Mouse (Mus musculus): ENCODE results near the gene Gm30737. TPM values are rescaled to one million over a fixed set of nuclear protein-coding genes. Genes with fewer than 3 reads are reported as not detected.
"Not testable (repeated sequence)": the region's sequence is repeated elsewhere in the genome, so short reads cannot be mapped to it uniquely, and the experiment has no call there.

The Gm30737 gene
- polyA plus RNA-seq (2012; ENCODE audit: insufficient read depth, insufficient read length, missing spikeins), result not detected in 2 replicates

DNA sequence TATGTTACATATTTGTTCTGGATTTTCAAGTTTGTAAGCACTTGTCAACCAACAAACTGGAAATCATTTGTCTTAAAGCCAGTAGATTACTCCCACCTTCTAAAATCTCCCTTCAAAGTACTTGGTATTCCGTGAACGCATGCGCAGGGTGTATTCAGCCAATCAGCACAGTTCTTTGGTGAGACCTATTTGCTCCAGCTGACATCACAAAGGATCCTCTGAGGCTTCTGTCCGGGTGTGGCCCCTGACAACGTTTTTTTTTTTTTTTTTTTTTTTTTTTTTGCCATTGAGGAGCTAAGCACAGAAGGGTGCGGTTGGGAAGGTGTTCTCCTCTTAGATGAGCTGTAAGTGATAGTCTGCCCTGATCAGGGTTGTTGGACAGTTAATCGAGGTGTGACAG, at the start of gene Gm30737:
Gene Gm30737 (plus strand): TSS at position 301 of the 400 bp plus-strand sequence.
- H3K4me3 ChIP-seq (ENCODE audit: insufficient read depth, low read length); H3K27ac ChIP-seq (ENCODE audit: insufficient read depth, low read depth, low read length); H3K4me1 ChIP-seq (ENCODE audit: control insufficient read depth, insufficient read depth, low read length): not testable (repeated sequence)
